Mouse (Mus musculus) gastrocnemius, adult 2 months (tissue): Measurements from ENCODE around the gene Gm29427. TPM values are rescaled to one million over a fixed set of nuclear protein-coding genes. Genes with fewer than 3 reads are reported as not detected.
"Not testable (repeated sequence)": the region's sequence is repeated elsewhere in the genome, so short reads cannot be mapped to it uniquely, and the experiment has no call there.

ENCODE experiments used
- DNase-seq: peaks from one replicate; pipeline ENCODE4 v3.0.0; 2022
- H3K27ac ChIP-seq: fragments of 200-600 bp; 2 replicates; pipeline ENCODE4 v1.8.1; 2022; ENCODE audit warnings: mild to moderate bottlenecking
- H3K4me3 ChIP-seq: fragments of 200-600 bp; 2 replicates; pipeline ENCODE4 v1.8.1; 2022; ENCODE audit warnings: mild to moderate bottlenecking, moderate library complexity
- CTCF ChIP-seq: fragments of 200-600 bp; IDR thresholded peaks from 2 replicates; pipeline ENCODE4 v1.8.1; 2022; ENCODE audit warnings: antibody characterized with exemption, mild to moderate bottlenecking, moderate library complexity
- intact Hi-C: fragments of 180-260 bp; cut with DNase I; formaldehyde crosslinking; loops from one replicate; pipeline ENCODE4 v1.15.1; 2025
- total RNA-seq, 2 experiments: library from RNA; stranded (reverse); gene quantifications; 2 replicates each; pipeline ENCODE4 v1.2.3; 2021

Gene Gm29427
- total RNA-seq, 2 experiments from 2014 or later: 0.14 TPM; not detected in 1

GRCm38 (mm10) chr1:130681656-130682413 lies 33.8 kb downstream of the Gm29427 start:
- intact Hi-C loops: no loop called here
- no peak overlapping the region for H3K27ac ChIP-seq
- DNase-seq: no peak
- no peak for TF ChIP-seq CTCF
- no peak overlapping the region for H3K4me3 ChIP-seq

- DNase-seq: no peak
- no peak for TF ChIP-seq CTCF
- intact Hi-C loops: no loop called here
- no peak overlapping the region for H3K4me3 ChIP-seq
- H3K27ac ChIP-seq: no peak overlapping the region
Observed at GRCm38 (mm10) chr1:130681075-130681474, 34.5 kb downstream of the Gm29427 start.

DNA sequence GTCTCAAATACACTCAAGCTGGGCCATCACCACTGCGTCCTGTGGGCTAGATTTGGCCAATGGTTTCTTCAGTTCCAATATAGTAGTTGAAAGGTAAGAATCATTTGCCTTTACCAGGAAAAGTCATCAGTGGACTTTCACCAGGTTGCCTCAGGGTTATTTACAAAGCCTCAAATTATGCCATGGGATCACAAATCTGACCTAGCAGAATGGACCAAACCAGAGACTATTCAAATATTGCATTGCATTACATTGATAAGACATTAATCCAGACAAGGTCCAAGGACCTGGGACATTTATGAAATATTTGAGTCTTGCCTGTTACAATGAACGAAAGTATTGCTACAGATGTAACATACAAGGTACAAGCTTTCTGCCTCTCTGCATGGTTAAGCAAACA lies 37.0 kb downstream of the Gm29427 start:
- no peak overlapping the region for H3K4me3 ChIP-seq
- TF ChIP-seq CTCF: no peak
- intact Hi-C loops: no loop called here
- DNase-seq: no peak
- H3K27ac ChIP-seq: no peak overlapping the region

- H3K27ac ChIP-seq, DNase-seq, intact Hi-C loops, H3K4me3 ChIP-seq: not testable (repeated sequence)
Observed at GRCm38 (mm10) chr1:130663576-130663975, 52.0 kb downstream of the Gm29427 start.

DNA sequence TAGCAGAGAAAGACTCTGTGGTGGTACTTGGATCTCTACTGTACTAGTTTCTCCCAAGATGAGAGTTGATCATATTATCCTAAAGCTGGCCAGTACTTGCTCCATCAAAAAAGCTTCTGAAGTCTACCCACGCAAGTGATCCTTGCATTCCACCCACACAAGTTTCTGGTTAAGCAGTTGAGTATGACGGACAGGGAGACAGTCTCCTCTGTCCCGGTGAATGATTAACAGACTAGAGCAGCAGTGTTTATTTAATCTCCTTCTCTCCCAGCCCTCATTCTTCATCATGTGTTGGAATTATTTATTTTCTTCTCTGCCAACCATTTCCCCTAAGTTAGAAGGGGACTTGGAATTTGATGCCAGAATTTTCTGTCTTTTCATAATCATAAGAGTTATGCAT lies 54.1 kb downstream of the Gm29427 start, which contains the start of gene C4bp:
Gene C4bp (minus strand): TSS at position 179 of the 400 bp plus-strand sequence.
- intact Hi-C loops: no loop called here
- no peak for DNase-seq
- Histone ChIP-seq H3K27ac (no peak within 1 kb of the TSS), H3K4me3 (no peak within 1 kb of the TSS)
- TF ChIP-seq CTCF: no peak

DNA sequence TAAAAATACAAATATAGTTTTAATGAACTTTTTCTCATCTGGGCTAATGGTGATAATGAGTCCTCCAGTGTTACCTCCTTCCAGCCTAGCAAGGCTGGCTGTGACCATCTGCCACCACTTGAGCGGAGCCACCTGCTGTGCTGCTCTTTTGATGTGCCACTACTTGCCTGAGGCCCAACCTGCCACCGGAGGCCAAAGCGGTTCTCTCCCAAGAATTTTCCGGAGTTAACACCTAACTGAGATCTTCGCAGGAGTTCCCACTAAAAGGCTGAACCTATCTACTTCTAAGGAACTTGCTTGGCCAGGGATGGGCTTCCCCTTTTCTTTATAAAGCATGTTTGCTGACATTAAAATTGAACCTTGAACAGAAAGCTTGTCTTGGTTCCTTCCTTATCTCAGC lies 56.0 kb downstream of the Gm29427 start:
- H3K4me3 ChIP-seq, DNase-seq, H3K27ac ChIP-seq, intact Hi-C loops: not testable (repeated sequence)

GRCm38 (mm10) chr1:130644103-130644502 lies 71.5 kb downstream of the Gm29427 start:
- TF ChIP-seq CTCF: no peak
- no peak overlapping the region for H3K27ac ChIP-seq
- H3K4me3 ChIP-seq: no peak overlapping the region
- intact Hi-C loops: no loop called here
- no peak for DNase-seq

DNA sequence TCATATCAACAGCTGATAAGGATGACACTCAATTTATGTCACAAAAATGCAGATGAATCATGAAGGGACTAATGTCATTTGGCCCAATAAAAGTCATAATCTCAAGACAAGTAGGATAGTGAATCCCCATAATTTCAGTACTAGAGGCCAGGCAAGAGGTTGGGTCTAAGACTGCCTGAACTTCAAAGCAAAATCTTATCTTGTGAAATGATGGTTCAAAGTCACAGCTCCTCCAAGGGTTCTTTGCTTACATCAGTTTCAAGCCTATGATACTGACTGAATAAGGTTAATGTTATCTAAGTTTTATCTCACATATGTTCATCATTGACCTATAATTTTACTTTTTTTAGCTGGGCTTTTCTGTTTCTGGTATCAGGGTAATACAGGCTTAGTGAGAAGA lies 74.6 kb downstream of the Gm29427 start:
- intact Hi-C loops: no loop called here

GRCm38 (mm10) chr1:130633761-130634410 lies 81.7 kb downstream of the Gm29427 start:
- peak; percentile 84 for TF ChIP-seq CTCF
- intact Hi-C loops: loop anchor here (1.0 to 5.0 kb wide), 2 partner anchors 86 to 172 kb away; partner anchors contain the start of gene Cd55

More for the DNA sequence above, 74.6 kb downstream of the Gm29427 start:
- TF ChIP-seq CTCF: no peak
- DNase-seq: no peak
- Histone ChIP-seq H3K4me3 (no peak overlapping the region), H3K27ac (no peak overlapping the region)

DNA sequence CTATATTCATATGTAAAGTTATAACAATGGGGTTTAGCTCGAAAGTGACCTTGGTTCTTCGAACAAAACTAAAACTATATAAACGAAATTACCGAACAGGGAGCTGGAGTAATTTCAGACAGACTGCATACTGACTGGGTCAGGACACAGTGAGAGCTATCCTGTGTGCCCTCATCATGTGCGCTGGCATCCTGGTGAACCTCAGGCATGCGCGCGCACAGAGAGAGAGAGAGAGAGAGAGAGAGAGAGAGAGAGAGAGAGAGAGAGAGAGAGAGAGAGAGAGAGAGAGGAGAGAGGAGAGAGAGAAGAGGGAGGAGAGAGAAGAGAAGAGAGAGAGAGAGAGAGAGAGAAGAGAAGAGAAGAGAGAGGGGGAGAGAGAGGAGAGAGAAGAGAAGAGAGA lies 82.3 kb downstream of the Gm29427 start:
- intact Hi-C loops: loop anchor here (5.0 kb wide), 1 partner anchor 171 kb away; the partner anchor contains the start of gene Cd55
- no peak overlapping the region for H3K27ac ChIP-seq
- H3K4me3 ChIP-seq: no peak overlapping the region
- DNase-seq: no peak
- no peak for TF ChIP-seq CTCF

More at GRCm38 (mm10) chr1:130633761-130634410, 81.7 kb downstream of the Gm29427 start:
- H3K4me3 ChIP-seq: no peak overlapping the region
- no peak overlapping the region for H3K27ac ChIP-seq
- DNase-seq: peak; percentile 73

GRCm38 (mm10) chr1:130629521-130629920 lies 86.1 kb downstream of the Gm29427 start, which contains the start of gene Zp3r:
Gene Zp3r, minus strand, starts transcription at chr1:130629621.
- TF ChIP-seq CTCF: no peak
- intact Hi-C loops: no loop called here
- Histone ChIP-seq H3K4me3 (no peak within 1 kb of the TSS), H3K27ac (no peak within 1 kb of the TSS)
- DNase-seq: no peak

Other genes with a start within 250 kb of the Gm29427 start
- gene Zp3r, start 86.2 kb downstream of the Gm29427 start, total RNA-seq: not detected
- not detected for gene C4bp, start 54.2 kb downstream of the Gm29427 start, total RNA-seq
- 1 to 10 TPM; 3.7 to 4.1 TPM for gene Yod1, start 1.5 kb upstream of the Gm29427 start, total RNA-seq
- 10 to 100 TPM; 11.6 to 15.5 TPM for gene Pfkfb2, start 13.5 kb upstream of the Gm29427 start, total RNA-seq
- gene AA986860, start 16.2 kb upstream of the Gm29427 start, total RNA-seq: under 1 TPM; 0.20 to 0.43 TPM
- gene Fcamr, start 85.1 kb upstream of the Gm29427 start, total RNA-seq: under 1 TPM in 1 of 2 experiments, not detected in 1; 0.14 TPM
- gene Pigr, start 110.9 kb upstream of the Gm29427 start, total RNA-seq: not detected
- not detected for gene Fcmr, start 149.9 kb upstream of the Gm29427 start, total RNA-seq
- gene Il24, start 171.7 kb upstream of the Gm29427 start, total RNA-seq: not detected
- gene Il20, start 195.7 kb upstream of the Gm29427 start, total RNA-seq: not detected
- gene Il19, start 224.3 kb upstream of the Gm29427 start, total RNA-seq: not detected